In genomic region chr5:61546632-61547492, GRCm38 (mm10) we compare ENCODE assay signal across 14 mouse cellular contexts.
DNase-seq lines count a peak whose midpoint lies in the region; ATAC-seq lines count a peak whose summit lies in the region.
"Had no signal": no experiment of that assay in that cellular context is flagged by ENCODE, and none has a peak within 500 bp of the region (broad histone marks: within the 10 kb centered on the region; RNA-seq: fewer than 3 reads in every experiment).

No protein-coding gene starts in this region.

- ATAC-seq in hindbrain, embryonic 15.5 days (ENCODE audit: low FRiP score, low read depth) = peak; percentile 72; the same call in 1 of the 2 replicates
- no peak for ATAC-seq in hindbrain, embryonic 11.5 days (ENCODE audit: low FRiP score)
- peak; percentile 88 for ATAC-seq in neural tube, embryonic 14.5 days (ENCODE audit: low read depth)
- ATAC-seq: intestine, embryonic 15.5 days; lung, postnatal 0 days had no signal

- H3K27ac ChIP-seq in hindbrain, embryonic 15.5 days (replicated peaks) = no peak overlapping the region; the same call in 1 of the 2 replicates
- no peak overlapping the region for H3K27ac ChIP-seq in hindbrain, embryonic 11.5 days (ENCODE audit: low read depth, low read length)
- no peak overlapping the region for H3K27ac ChIP-seq in neural tube, embryonic 14.5 days (ENCODE audit: low read depth, low read length)
- H3K27ac ChIP-seq: embryonic facial prominence, embryonic 13.5 days; intestine, embryonic 15.5 days had no signal

- 47% methylated on average over 5 of the region's 5 CpGs for WGBS in hindbrain, embryonic 15.5 days
- 79% methylated on average over 5 of the region's 5 CpGs for WGBS in hindbrain, embryonic 11.5 days
- WGBS in neural tube, embryonic 14.5 days = 46% methylated on average over 5 of the region's 5 CpGs

- H3K9me3 ChIP-seq in hindbrain, embryonic 15.5 days = no peaks in the 10 kb centered on the region
- H3K9me3 ChIP-seq in hindbrain, embryonic 11.5 days (ENCODE audit: control insufficient read depth, low read length) = no peaks in the 10 kb centered on the region
- no peaks in the 10 kb centered on the region for H3K9me3 ChIP-seq in neural tube, embryonic 14.5 days (ENCODE audit: control insufficient read depth, low read length)
- H3K9me3 ChIP-seq: embryonic facial prominence, embryonic 13.5 days; intestine, embryonic 15.5 days had no signal

- no peaks in the 10 kb centered on the region for H3K27me3 ChIP-seq in hindbrain, embryonic 15.5 days
- no peaks in the 10 kb centered on the region for H3K27me3 ChIP-seq in hindbrain, embryonic 11.5 days (ENCODE audit: control insufficient read depth, insufficient read depth, low read length)
- no peaks in the 10 kb centered on the region for H3K27me3 ChIP-seq in neural tube, embryonic 14.5 days (ENCODE audit: control insufficient read depth, insufficient read depth, low read length)
- H3K27me3 ChIP-seq: embryonic facial prominence, embryonic 13.5 days; intestine, embryonic 15.5 days had no signal

- H3K4me3 ChIP-seq in hindbrain, embryonic 15.5 days = no peak overlapping the region
- no peak overlapping the region for H3K4me3 ChIP-seq in hindbrain, embryonic 11.5 days (ENCODE audit: low read depth, low read length)
- no peak overlapping the region for H3K4me3 ChIP-seq in neural tube, embryonic 14.5 days (ENCODE audit: low read depth, low read length)
- H3K4me3 ChIP-seq: embryonic facial prominence, embryonic 13.5 days; intestine, embryonic 15.5 days had no signal

- DNase-seq in cerebellum, adult 9-10 months = peak; percentile 1
- no peak for DNase-seq in cerebellum, adult 18-20 months
- DNase-seq in hindbrain, embryonic 11.5 days (ENCODE audit: low spot score) = no peak
- peak; percentile 46 for DNase-seq in Muller cell, postnatal 12 days (ENCODE audit: inconsistent ontology term)
- no peak for DNase-seq in adrenal gland, postnatal 25 days
- DNase-seq in heart, adult 11 months = no peak
- DNase-seq: adrenal gland, postnatal 14 days; heart, adult 18-20 months; kidney, postnatal 14 days had no signal

- H3K4me1 ChIP-seq in hindbrain, embryonic 15.5 days (replicated peaks) = 0 out of 2 replicates have a peak, but pooled peaks cover 4% of the 10 kb centered on the region
- no peaks in the 10 kb centered on the region for H3K4me1 ChIP-seq in hindbrain, embryonic 11.5 days (replicated peaks; ENCODE audit: control insufficient read depth, insufficient read depth, low read length)
- H3K4me1 ChIP-seq in neural tube, embryonic 14.5 days (ENCODE audit: control insufficient read depth, insufficient read depth, low read length) = no peaks in the 10 kb centered on the region
- H3K4me1 ChIP-seq: embryonic facial prominence, embryonic 13.5 days; intestine, embryonic 15.5 days had no signal

- no peak overlapping the region for H3K4me2 ChIP-seq in hindbrain, embryonic 15.5 days
- no peak overlapping the region for H3K4me2 ChIP-seq in hindbrain, embryonic 11.5 days (replicated peaks; ENCODE audit: low read depth, low read length)
- H3K4me2 ChIP-seq in neural tube, embryonic 14.5 days (ENCODE audit: low read depth, low read length) = no peak overlapping the region
- H3K4me2 ChIP-seq: embryonic facial prominence, embryonic 13.5 days; intestine, embryonic 15.5 days had no signal

- H3K9ac ChIP-seq in hindbrain, embryonic 15.5 days = no peak overlapping the region
- H3K9ac ChIP-seq in hindbrain, embryonic 11.5 days (ENCODE audit: low read depth, low read length) = no peak overlapping the region
- H3K9ac ChIP-seq in neural tube, embryonic 14.5 days (replicated peaks; ENCODE audit: low read depth, low read length) = no peak overlapping the region
- H3K9ac ChIP-seq: embryonic facial prominence, embryonic 13.5 days; intestine, embryonic 15.5 days had no signal

- H3K36me3 ChIP-seq in hindbrain, embryonic 15.5 days = no peaks in the 10 kb centered on the region
- H3K36me3 ChIP-seq in hindbrain, embryonic 11.5 days (ENCODE audit: control insufficient read depth, insufficient read depth, low read length) = no peaks in the 10 kb centered on the region
- no peaks in the 10 kb centered on the region for H3K36me3 ChIP-seq in neural tube, embryonic 14.5 days (ENCODE audit: control insufficient read depth, insufficient read depth, low read length)
- H3K36me3 ChIP-seq: embryonic facial prominence, embryonic 13.5 days; intestine, embryonic 15.5 days had no signal

Comparison
In these comparisons a context has a peak if more than half of its experiments do, and no peak if none do; other contexts are left out.
1. DNase-seq: peak in cerebellum, adult 9-10 months (single experiment) and Muller cell, postnatal 12 days (single experiment); none in cerebellum, adult 18-20 months (0 of 2), hindbrain, embryonic 11.5 days (single experiment), adrenal gland, postnatal 25 days (single experiment) and heart, adult 11 months (single experiment).